Mouse (Mus musculus) forebrain, embryonic 11.5 days (tissue): ENCODE results near the gene C2. TPM values are rescaled to one million over a fixed set of nuclear protein-coding genes. Genes with fewer than 3 reads are reported as not detected.
A peak's percentile ranks its signal among the peaks of the same experiment; 100 is the strongest.

ENCODE experiments used
- ATAC-seq: fragments of 200-750 bp; cut with Nextera tagmentation; replicated peaks from 2 replicates; pipeline ENCODE4 v1.8.0; 2017; ENCODE audit warnings: moderate TSS enrichment; ENCODE audit not compliant: low FRiP score
- DNase-seq: peaks from one replicate; pipeline ENCODE4 v3.0.0-alpha.2; 2017; ENCODE audit warnings: low spot score
- H3K27ac ChIP-seq: fragments of 300-500 bp; sonication (generic); 2 replicates; pipeline ENCODE4 v1.5.1; 2014; ENCODE audit warnings: low read depth, low read length
- H3K27me3 ChIP-seq: fragments of 300-500 bp; sonication (generic); 2 replicates; pipeline ENCODE4 v1.6.1; 2014; ENCODE audit warnings: mild to moderate bottlenecking, low read length, mixed read lengths; ENCODE audit not compliant: control insufficient read depth, insufficient read depth
- H3K36me3 ChIP-seq: fragments of 300-500 bp; sonication (generic); 2 replicates; pipeline ENCODE4 v1.6.1; 2014; ENCODE audit warnings: mild to moderate bottlenecking, low read length, moderate library complexity, mixed read lengths; ENCODE audit not compliant: control insufficient read depth, insufficient read depth
- H3K4me1 ChIP-seq: fragments of 300-500 bp; sonication (generic); replicated peaks from 2 replicates; pipeline ENCODE4 v1.6.1; 2014; ENCODE audit warnings: low read length, mixed read lengths; ENCODE audit not compliant: control insufficient read depth, insufficient read depth
- H3K4me2 ChIP-seq: fragments of 300-500 bp; sonication (generic); 2 replicates; pipeline ENCODE4 v1.6.1; 2014; ENCODE audit warnings: low read depth, mild to moderate bottlenecking, low read length, moderate library complexity, mixed read lengths; ENCODE audit not compliant: severe bottlenecking
- H3K4me3 ChIP-seq: fragments of 300-500 bp; sonication (generic); 2 replicates; pipeline ENCODE4 v1.5.1; 2014; ENCODE audit warnings: low read depth, low read length
- H3K9ac ChIP-seq: fragments of 300-500 bp; sonication (generic); 2 replicates; pipeline ENCODE4 v1.6.1; 2014; ENCODE audit warnings: low read length
- H3K9me3 ChIP-seq: fragments of 300-500 bp; sonication (generic); 2 replicates; pipeline ENCODE4 v1.6.1; 2016; ENCODE audit warnings: low read length, mixed read lengths; ENCODE audit not compliant: control insufficient read depth
- WGBS: fragments of 180-500 bp; shearing (Covaris S2); extraction: QIAGEN DNeasy Blood & Tissue Kit; methylation state at CpG from one replicate; pipeline ENCODE4 v1.1.7; 2014; 5-methylcytosine and 5-hydroxymethylcytosine counted together
- polyA plus RNA-seq: library from polyadenylated mRNA; unstranded; fragments of >200 nt; fragmentation: Nextera tagmentation; extraction: Ambion mirVana; gene quantifications from 2 replicates; pipeline ENCODE4 v1.2.1, GENCODE M21; 2014

C2 gene
- polyA plus RNA-seq, 1 experiment from 2014 or later: 1.1 TPM

- no peak for ATAC-seq
- Histone ChIP-seq H3K9me3 (no peaks in the 10 kb centered on the region), H3K4me1 (peaks cover 11% of the 10 kb centered on the region), H3K4me2 (peak overlapping the region; percentile 86; the same call in 1 of the 2 replicates), H3K9ac (peak overlapping the region; percentile 67), H3K27me3 (no peaks in the 10 kb centered on the region), H3K4me3 (peak overlapping the region; percentile 91), H3K27ac (peak overlapping the region; percentile 68), H3K36me3 (peaks cover 4% of the 10 kb centered on the region; the same call in 1 of the 2 replicates)
- 72% methylated on average over 12 of the region's 12 CpGs for WGBS
- no peak for DNase-seq
Measured at GRCm38 (mm10) chr17:34893072-34893824, 4.8 kb downstream of the C2 start.

DNA sequence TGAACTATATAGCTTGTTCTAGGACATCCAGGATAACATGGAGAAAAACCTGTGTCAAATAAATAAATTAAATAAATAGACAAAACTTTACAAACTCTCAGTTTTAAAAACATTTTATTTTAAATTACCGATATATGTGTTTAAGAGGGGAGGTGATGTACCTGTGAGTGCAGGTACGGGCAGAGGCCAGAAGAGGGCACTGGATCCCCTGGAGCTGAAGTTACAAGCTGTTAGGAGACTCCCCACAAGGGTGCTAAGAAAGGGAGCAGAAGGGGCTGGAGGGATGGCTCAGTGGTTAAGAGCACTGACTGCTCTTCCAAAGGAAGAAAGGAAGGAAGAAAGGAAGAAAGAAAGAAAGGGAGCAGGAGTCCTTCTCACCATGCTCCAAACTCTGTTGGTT, 6.7 kb downstream of the C2 start:
- DNase-seq (no peak), ATAC-seq (no peak)
- no peak overlapping the region for H3K9ac ChIP-seq
- WGBS: 92% methylated on average over 2 of the region's 2 CpGs
- H3K9me3 ChIP-seq: no peaks in the 10 kb centered on the region
- no peak overlapping the region for H3K27ac ChIP-seq
- H3K4me2 ChIP-seq: no peak overlapping the region
- H3K4me3 ChIP-seq: no peak overlapping the region
- peaks cover 4% of the 10 kb centered on the region; the same call in 1 of the 2 replicates for H3K36me3 ChIP-seq
- H3K4me1 ChIP-seq: peaks cover 11% of the 10 kb centered on the region
- H3K27me3 ChIP-seq: no peaks in the 10 kb centered on the region

DNA sequence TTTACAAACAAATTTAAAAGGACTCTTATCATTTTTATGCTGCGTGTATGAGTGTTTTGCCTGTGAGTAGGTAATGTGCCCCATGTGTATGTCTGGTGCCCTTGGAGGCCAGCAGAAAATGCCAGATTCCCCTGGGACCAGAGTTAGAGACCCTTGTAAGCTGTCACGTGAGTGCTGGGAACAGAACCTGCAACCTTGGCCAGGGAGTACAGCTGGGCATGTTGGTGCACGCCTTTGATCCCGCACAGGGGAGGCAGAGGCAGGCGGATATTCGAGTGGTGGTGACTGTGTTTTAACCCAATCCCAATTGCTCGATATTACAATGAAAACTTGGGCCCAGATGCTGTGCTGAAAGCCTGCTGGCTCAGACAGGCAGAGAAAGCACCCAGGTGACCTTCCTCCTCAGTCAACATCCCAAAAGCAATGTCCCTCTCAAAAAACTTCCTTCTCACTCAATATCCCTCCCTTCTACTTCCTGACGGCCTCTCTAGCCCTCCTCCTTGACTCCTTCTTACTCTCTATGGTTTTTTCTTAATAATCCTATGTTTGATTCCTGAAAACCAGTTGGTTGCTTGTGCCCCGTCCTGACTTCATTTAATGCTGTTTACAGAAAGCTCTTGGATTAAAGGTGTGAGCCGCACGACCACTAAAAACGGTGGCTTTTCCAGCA, 7.9 kb downstream of the C2 start:
- H3K36me3 ChIP-seq: no peaks in the 10 kb centered on the region
- H3K9me3 ChIP-seq: no peaks in the 10 kb centered on the region
- no peak overlapping the region for H3K4me2 ChIP-seq
- no peak overlapping the region for H3K9ac ChIP-seq
- 87% methylated on average over 12 of the region's 12 CpGs for WGBS
- no peak for ATAC-seq
- peaks cover 6% of the 10 kb centered on the region; the same call in 1 of the 2 replicates for H3K4me1 ChIP-seq
- no peaks in the 10 kb centered on the region for H3K27me3 ChIP-seq
- no peak overlapping the region for H3K4me3 ChIP-seq
- DNase-seq: no peak
- no peak overlapping the region for H3K27ac ChIP-seq

GRCm38 (mm10) chr17:34887942-34888341, 10.1 kb downstream of the C2 start:
- Histone ChIP-seq H3K36me3 (no peaks in the 10 kb centered on the region), H3K4me2 (no peak overlapping the region), H3K4me1 (no peaks in the 10 kb centered on the region), H3K9me3 (no peaks in the 10 kb centered on the region), H3K27me3 (no peaks in the 10 kb centered on the region), H3K27ac (no peak overlapping the region), H3K4me3 (no peak overlapping the region), H3K9ac (no peak overlapping the region)
- ATAC-seq (no peak), DNase-seq (no peak)
- WGBS: 87% methylated on average over 5 of the region's 5 CpGs

- Histone ChIP-seq H3K4me3 (no peak overlapping the region), H3K27me3 (no peaks in the 10 kb centered on the region), H3K9me3 (no peaks in the 10 kb centered on the region), H3K36me3 (no peaks in the 10 kb centered on the region), H3K27ac (no peak overlapping the region), H3K4me2 (no peak overlapping the region), H3K9ac (no peak overlapping the region), H3K4me1 (no peaks in the 10 kb centered on the region)
- ATAC-seq: no peak
- DNase-seq: no peak
- WGBS: 75% methylated on average over 3 of the region's 3 CpGs
Measured at GRCm38 (mm10) chr17:34885615-34886014, 12.4 kb downstream of the C2 start.

- Histone ChIP-seq H3K27me3 (no peaks in the 10 kb centered on the region), H3K4me2 (no peak overlapping the region), H3K9ac (no peak overlapping the region), H3K4me3 (no peak overlapping the region), H3K9me3 (no peaks in the 10 kb centered on the region), H3K36me3 (no peaks in the 10 kb centered on the region), H3K27ac (no peak overlapping the region), H3K4me1 (no peaks in the 10 kb centered on the region)
- ATAC-seq: no peak
- DNase-seq: no peak
- whole genome bisulfite sequencing: 85% methylated on average over 6 of the region's 6 CpGs
Measured at GRCm38 (mm10) chr17:34884704-34885103, 13.4 kb downstream of the C2 start.

DNA sequence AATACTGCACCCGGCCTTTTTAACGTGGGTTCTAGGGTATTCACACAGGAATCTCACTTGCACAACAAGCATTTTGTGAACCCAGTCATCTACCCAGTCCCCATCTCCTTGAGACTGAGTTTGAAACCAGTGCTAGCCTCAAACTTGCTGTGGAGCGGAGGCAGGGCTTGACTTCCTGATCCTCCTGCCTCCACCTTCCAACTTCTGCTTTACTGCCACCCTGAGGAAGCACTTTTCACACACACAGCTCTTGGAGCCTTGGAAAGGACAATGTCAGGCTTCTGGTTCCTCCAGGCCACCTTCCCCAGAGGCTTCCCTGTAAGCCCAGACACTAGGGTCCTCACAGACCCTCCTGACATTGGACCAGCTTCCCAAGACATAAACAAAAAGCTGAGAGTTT, 14.7 kb downstream of the C2 start:
- no peaks in the 10 kb centered on the region for H3K4me1 ChIP-seq
- H3K9ac ChIP-seq: no peak overlapping the region
- WGBS: 76% methylated on average over 3 of the region's 3 CpGs
- no peaks in the 10 kb centered on the region for H3K36me3 ChIP-seq
- H3K4me2 ChIP-seq: no peak overlapping the region
- ATAC-seq: no peak
- no peaks in the 10 kb centered on the region for H3K27me3 ChIP-seq
- no peak overlapping the region for H3K4me3 ChIP-seq
- H3K27ac ChIP-seq: no peak overlapping the region
- H3K9me3 ChIP-seq: no peaks in the 10 kb centered on the region
- DNase-seq: no peak

GRCm38 (mm10) chr17:34881683-34882310, 16.3 kb downstream of the C2 start, which contains the start of gene Gm20547:
Gene Gm20547 (minus strand): TSS chr17:34882042.
- Histone ChIP-seq H3K27ac (no peak within 1 kb of the TSS), H3K9me3 (no peaks in the 10 kb centered on the region), H3K4me2 (no peak within 1 kb of the TSS), H3K36me3 (no peaks in the 10 kb centered on the region), H3K27me3 (no peaks in the 10 kb centered on the region), H3K4me3 (no peak within 1 kb of the TSS), H3K4me1 (no peaks in the 10 kb centered on the region), H3K9ac (no peak within 1 kb of the TSS)
- WGBS: 7% methylated on average over 15 of the region's 15 CpGs
- no peak for DNase-seq
- ATAC-seq: no peak
